Mouse (Mus musculus) forebrain, embryonic 12.5 days (tissue): ENCODE measurements at regions not wholly inside any gene's neighbourhood (a gene's known extent, or its start where the extent isn't known, plus 50 kb on each side); places are given as distances from the start of the nearest gene placed in this dataset.

Source experiments
- ATAC-seq: fragments of 200-750 bp; cut with Nextera tagmentation; 2 replicates; pipeline ENCODE4 v1.8.0; 2017; ENCODE audit warnings: moderate TSS enrichment; ENCODE audit not compliant: low FRiP score
- H3K27ac ChIP-seq: fragments of 300-500 bp; sonication (generic); 2 replicates; pipeline ENCODE4 v1.5.1; 2016; ENCODE audit warnings: mild to moderate bottlenecking
- H3K27me3 ChIP-seq: fragments of 300-500 bp; sonication (generic); 2 replicates; pipeline ENCODE4 v1.6.1; 2016; ENCODE audit warnings: mild to moderate bottlenecking
- H3K36me3 ChIP-seq: fragments of 300-500 bp; sonication (generic); replicated peaks from 2 replicates; pipeline ENCODE4 v1.6.1; 2016; ENCODE audit warnings: mild to moderate bottlenecking
- H3K4me1 ChIP-seq: fragments of 300-500 bp; sonication (generic); 2 replicates; pipeline ENCODE4 v1.6.1; 2016
- H3K4me2 ChIP-seq: fragments of 300-500 bp; sonication (generic); 2 replicates; pipeline ENCODE4 v1.6.1; 2016; ENCODE audit warnings: mild to moderate bottlenecking, moderate library complexity
- H3K4me3 ChIP-seq: fragments of 300-500 bp; sonication (generic); replicated peaks from 2 replicates; pipeline ENCODE4 v1.5.1; 2016; ENCODE audit warnings: mild to moderate bottlenecking
- H3K9ac ChIP-seq: fragments of 300-500 bp; sonication (generic); 2 replicates; pipeline ENCODE4 v1.6.1; 2016; ENCODE audit warnings: mild to moderate bottlenecking
- H3K9me3 ChIP-seq: fragments of 300-500 bp; sonication (generic); 2 replicates; pipeline ENCODE4 v1.6.1; 2016
- WGBS: fragments of 180-500 bp; shearing (Covaris S2); methylation state at CpG from one replicate; pipeline ENCODE4 v1.1.7; 2016; 5-methylcytosine and 5-hydroxymethylcytosine counted together

DNA sequence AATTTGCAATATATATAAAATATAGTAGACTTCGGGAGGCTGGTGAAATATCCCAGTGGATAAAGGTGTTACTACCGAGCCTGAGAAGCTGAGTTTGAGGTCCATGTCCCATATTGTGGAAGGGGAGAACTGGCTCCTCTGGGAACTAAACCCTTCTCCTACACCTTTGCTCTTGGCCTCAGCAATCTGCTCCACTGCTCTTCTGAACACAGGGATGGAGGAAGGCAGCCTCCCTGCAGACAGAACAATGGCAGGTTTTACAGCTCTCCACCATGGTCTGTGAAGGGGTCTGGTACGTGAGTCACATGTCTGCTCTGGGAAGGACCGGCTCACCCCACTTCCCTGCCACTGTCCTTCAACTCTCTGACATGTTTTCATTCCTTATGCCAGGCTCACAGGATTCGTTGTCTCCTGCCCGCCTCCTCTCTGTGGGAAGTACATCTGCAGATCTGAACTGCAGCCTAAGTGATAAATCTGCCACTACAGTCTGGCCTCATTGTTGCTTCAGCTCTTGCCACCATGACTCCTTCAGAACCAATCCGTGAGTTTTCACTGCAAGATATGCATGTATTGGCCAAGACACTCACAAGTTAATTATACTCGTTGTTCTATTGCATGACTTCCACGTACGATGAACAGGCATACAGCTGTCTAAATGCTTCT, 220.0 kb upstream of the Gm9767 start:
- Histone ChIP-seq H3K4me1 (no peaks in the 10 kb centered on the region), H3K9ac (no peak overlapping the region), H3K27ac (no peak overlapping the region), H3K27me3 (no peaks in the 10 kb centered on the region), H3K9me3 (no peaks in the 10 kb centered on the region), H3K4me2 (no peak overlapping the region), H3K4me3 (no peak overlapping the region), H3K36me3 (no peaks in the 10 kb centered on the region)
- 76% methylated on average over 10 of the region's 10 CpGs for WGBS
- ATAC-seq: no peak

DNA sequence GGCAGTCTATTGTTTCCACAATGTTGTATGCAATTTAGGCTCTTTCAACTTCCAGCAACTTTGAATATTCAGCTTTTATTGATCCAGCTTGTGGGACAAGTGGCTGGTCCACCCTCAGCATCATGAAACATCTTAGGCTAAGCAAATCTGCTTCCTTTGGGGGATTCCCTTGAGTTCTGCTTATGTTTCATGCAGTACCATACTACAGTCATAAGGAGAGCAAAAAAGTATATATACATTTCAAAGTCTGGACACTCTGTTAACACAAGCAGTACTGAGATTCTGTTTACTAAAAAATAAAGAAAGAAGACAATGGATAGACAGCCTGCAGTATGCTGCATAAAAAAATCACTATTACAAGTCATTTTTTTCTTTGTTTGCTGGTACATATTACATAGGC, 233.7 kb upstream of the Gm9767 start:
- no peaks in the 10 kb centered on the region for H3K4me1 ChIP-seq
- no peaks in the 10 kb centered on the region for H3K9me3 ChIP-seq
- no peaks in the 10 kb centered on the region for H3K36me3 ChIP-seq
- no peak overlapping the region for H3K4me2 ChIP-seq
- no peak overlapping the region for H3K4me3 ChIP-seq
- no peak overlapping the region for H3K27ac ChIP-seq
- H3K9ac ChIP-seq: no peak overlapping the region
- no peaks in the 10 kb centered on the region for H3K27me3 ChIP-seq
- no peak for ATAC-seq

DNA sequence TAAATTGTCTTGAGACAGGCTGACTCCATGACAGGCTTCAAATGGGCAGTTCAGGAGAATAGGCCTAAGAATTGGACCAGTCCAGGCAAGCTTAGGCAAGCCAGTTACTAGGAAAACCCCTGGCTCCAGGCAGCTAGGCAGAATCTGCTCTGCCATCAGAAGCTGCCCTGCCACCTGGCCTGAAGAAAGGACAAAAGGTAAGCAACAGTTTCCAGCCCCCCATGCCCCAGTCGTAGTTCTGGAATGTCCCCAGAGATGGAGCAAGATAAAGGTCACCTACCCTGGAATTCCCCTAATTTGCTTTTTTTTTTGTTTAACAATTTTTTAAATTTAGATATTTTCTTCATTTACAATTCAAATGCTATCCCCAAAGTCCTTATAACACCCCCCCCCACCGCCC, 248.8 kb upstream of the Gm9767 start:
- Histone ChIP-seq H3K4me2 (no peak overlapping the region), H3K4me1 (no peaks in the 10 kb centered on the region), H3K4me3 (no peak overlapping the region), H3K36me3 (no peaks in the 10 kb centered on the region), H3K27ac (no peak overlapping the region), H3K9me3 (no peaks in the 10 kb centered on the region), H3K27me3 (no peaks in the 10 kb centered on the region), H3K9ac (no peak overlapping the region)
- ATAC-seq: no peak
- 95% methylated on average over 2 of the region's 2 CpGs for WGBS

DNA sequence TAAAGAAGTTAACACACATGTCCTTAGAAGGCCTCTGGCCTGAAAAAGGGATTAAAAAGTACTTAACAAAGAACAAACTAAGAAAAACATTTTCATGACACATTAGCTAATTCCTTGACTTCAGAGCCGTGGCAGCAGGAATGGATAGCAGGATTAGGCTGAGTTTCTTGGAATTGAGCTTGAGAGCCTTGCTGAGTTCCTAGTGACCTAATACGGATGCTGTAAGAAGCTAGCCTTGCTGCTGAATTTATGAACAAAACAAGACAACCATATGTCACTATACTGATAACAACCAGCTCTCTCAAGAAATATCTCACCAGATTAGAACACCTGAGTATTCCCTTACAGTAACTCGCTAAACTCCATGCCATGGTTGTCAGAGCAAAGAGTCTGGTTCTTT, 268.2 kb upstream of the Smlr1 start:
- no peaks in the 10 kb centered on the region for H3K9me3 ChIP-seq
- no peak overlapping the region for H3K27ac ChIP-seq
- H3K4me1 ChIP-seq: no peaks in the 10 kb centered on the region
- H3K36me3 ChIP-seq: no peaks in the 10 kb centered on the region
- no peak overlapping the region for H3K4me3 ChIP-seq
- ATAC-seq: no peak
- H3K9ac ChIP-seq: no peak overlapping the region
- H3K4me2 ChIP-seq: no peak overlapping the region
- H3K27me3 ChIP-seq: no peaks in the 10 kb centered on the region
- 74% methylated on average over 3 of the region's 3 CpGs for WGBS

DNA sequence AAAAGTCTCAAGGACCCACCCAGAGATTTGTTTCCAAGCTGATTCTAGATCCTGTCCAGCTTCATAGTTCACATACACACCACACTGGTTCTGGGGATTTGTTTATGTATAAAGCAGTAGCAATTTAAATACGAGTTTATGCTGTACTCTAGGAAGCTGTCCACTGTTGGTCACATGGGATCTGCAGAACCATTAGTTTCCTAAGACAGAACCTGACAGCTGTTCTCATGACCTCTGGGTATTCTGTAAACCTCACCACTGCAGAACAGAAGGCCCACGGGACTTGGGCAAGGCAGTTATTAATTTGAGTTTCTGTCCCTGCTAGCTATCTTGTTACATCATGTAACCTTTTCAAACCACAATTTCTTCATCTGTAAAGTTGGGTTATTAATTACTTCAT, 265.4 kb upstream of the Smlr1 start:
- 85% methylated on average over 2 of the region's 2 CpGs for WGBS
- no peak overlapping the region for H3K4me2 ChIP-seq
- ATAC-seq: no peak
- no peaks in the 10 kb centered on the region for H3K27me3 ChIP-seq
- H3K9me3 ChIP-seq: no peaks in the 10 kb centered on the region
- H3K4me3 ChIP-seq: no peak overlapping the region
- H3K27ac ChIP-seq: no peak overlapping the region
- H3K36me3 ChIP-seq: no peaks in the 10 kb centered on the region
- no peak overlapping the region for H3K9ac ChIP-seq
- no peaks in the 10 kb centered on the region for H3K4me1 ChIP-seq

DNA sequence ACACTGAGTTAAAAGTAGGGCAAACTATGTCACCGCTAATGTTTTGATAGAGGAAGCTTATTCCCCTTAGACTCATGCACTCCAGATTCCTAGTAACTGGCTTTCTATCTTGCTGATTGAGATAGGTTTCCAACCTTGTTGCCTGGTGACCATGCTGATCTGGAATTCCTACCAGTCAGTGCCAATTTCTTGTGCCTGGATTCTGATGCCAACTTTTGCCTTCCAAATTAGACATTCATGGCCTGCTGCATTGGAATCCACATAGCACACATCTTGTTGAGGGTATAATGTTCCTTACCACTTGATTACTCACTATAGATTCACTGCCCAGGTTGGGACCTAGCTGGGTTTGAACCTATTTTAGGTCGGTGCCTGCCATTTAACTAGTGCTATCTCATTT, 262.8 kb upstream of the Smlr1 start:
- Histone ChIP-seq H3K9ac (no peak overlapping the region), H3K9me3 (no peaks in the 10 kb centered on the region), H3K4me3 (no peak overlapping the region), H3K27ac (no peak overlapping the region), H3K36me3 (no peaks in the 10 kb centered on the region), H3K27me3 (no peaks in the 10 kb centered on the region), H3K4me1 (no peaks in the 10 kb centered on the region), H3K4me2 (no peak overlapping the region)
- ATAC-seq: no peak
- WGBS: 100% methylated on average over 2 of the region's 2 CpGs

DNA sequence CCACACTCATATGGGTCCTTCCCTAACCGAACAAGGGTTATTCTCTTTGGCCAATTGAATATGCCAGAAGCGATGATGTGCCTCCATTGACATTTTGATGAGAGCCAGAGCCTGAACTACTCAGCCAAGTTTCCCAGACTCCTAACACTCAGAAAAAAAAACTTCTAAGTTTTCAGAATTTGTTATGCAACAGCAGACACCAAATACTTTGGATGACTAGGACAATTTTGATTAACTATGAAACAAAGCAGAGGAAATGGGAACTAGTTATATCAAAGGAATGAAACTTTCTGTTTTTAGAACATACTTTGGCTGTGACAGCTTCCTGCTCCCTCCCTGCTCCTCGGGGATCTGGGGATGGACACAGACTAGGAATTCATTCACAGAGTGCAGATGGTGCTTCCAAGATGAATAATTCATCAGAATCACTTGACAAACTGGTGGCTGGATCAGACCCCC, 254.3 kb upstream of the Smlr1 start:
- Histone ChIP-seq H3K9ac (no peak overlapping the region), H3K27me3 (no peaks in the 10 kb centered on the region), H3K4me3 (no peak overlapping the region), H3K9me3 (no peaks in the 10 kb centered on the region), H3K36me3 (no peaks in the 10 kb centered on the region), H3K4me2 (no peak overlapping the region), H3K27ac (no peak overlapping the region), H3K4me1 (no peaks in the 10 kb centered on the region)
- ATAC-seq: no peak
- 75% methylated on average over 3 of the region's 3 CpGs for WGBS

DNA sequence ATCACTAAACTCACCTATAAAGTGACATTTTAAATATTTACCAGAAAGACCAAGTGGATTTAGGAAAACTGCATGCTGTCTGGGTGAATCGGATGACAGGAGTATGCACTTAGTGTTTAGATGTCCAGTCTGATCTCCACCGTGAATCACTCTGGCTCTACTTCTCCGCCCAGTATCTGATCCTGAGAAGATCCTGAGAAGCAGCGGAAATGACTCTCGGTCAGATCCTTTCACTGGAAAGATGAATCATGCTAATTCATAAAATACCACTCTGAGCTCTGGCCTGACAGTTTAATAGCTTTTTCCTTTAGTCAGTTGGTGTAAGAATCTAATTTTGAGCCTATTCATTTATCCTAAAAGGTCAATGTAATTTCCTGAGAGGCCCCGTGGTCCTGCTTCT, 252.6 kb upstream of the Smlr1 start:
- H3K27ac ChIP-seq: no peak overlapping the region
- WGBS: 90% methylated on average over 6 of the region's 6 CpGs

DNA sequence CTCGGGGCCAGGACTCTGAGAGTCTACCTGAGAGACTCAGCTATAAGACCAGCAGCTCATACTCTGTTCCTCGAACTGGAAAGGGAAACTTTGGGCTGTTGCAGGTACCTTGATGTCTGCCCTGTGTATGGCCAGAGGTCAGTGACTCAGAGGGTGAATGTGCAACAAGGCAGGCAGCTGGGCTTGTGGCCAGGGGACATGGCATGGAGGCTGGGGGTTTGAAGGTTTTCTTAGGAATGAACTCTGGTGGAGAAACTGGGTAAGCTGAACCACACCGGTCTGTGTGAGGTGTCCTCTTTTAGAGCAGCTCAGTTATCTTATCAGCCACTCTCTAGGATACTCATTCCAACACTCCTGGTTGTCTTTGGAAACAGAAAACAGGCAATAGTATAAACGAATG, 251.9 kb upstream of the Smlr1 start:
- no peak overlapping the region for H3K4me3 ChIP-seq
- no peak for ATAC-seq
- H3K9me3 ChIP-seq: no peaks in the 10 kb centered on the region
- H3K36me3 ChIP-seq: no peaks in the 10 kb centered on the region
- WGBS: 87% methylated on average over 4 of the region's 4 CpGs
- H3K4me1 ChIP-seq: no peaks in the 10 kb centered on the region
- no peaks in the 10 kb centered on the region for H3K27me3 ChIP-seq
- H3K9ac ChIP-seq: no peak overlapping the region
- no peak overlapping the region for H3K27ac ChIP-seq
- no peak overlapping the region for H3K4me2 ChIP-seq

More for the DNA sequence above, 252.6 kb upstream of the Smlr1 start:
- no peak overlapping the region for H3K9ac ChIP-seq
- H3K36me3 ChIP-seq: no peaks in the 10 kb centered on the region
- H3K4me2 ChIP-seq: no peak overlapping the region
- no peaks in the 10 kb centered on the region for H3K4me1 ChIP-seq
- no peak for ATAC-seq
- H3K4me3 ChIP-seq: no peak overlapping the region
- H3K9me3 ChIP-seq: no peaks in the 10 kb centered on the region
- H3K27me3 ChIP-seq: no peaks in the 10 kb centered on the region

DNA sequence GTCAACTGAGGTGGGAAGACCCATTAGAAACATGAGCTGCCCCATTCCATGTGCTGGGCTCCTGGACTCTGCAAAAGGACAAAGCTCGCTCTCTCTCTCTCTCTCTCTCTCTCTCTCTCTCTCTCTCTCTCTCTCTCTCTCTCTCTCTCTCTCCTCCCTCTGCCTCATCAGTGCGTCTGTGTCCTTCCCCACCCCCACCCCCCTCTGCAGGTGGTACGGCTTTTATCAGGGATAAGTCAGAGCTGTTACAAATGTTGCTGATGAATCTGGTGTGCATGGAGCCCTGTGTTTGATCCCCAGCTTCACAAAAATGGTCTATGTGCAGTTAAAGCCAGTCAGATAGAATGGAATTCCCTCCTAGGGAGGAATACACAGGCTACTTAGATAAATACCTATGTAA, 247.8 kb upstream of the Smlr1 start:
- no peaks in the 10 kb centered on the region for H3K36me3 ChIP-seq
- H3K4me2 ChIP-seq: no peak overlapping the region
- H3K27ac ChIP-seq: no peak overlapping the region
- H3K9ac ChIP-seq: no peak overlapping the region
- H3K27me3 ChIP-seq: no peaks in the 10 kb centered on the region
- WGBS: 58% methylated on average over 3 of the region's 3 CpGs
- no peak overlapping the region for H3K4me3 ChIP-seq
- ATAC-seq: no peak
- no peaks in the 10 kb centered on the region for H3K4me1 ChIP-seq
- no peaks in the 10 kb centered on the region for H3K9me3 ChIP-seq

DNA sequence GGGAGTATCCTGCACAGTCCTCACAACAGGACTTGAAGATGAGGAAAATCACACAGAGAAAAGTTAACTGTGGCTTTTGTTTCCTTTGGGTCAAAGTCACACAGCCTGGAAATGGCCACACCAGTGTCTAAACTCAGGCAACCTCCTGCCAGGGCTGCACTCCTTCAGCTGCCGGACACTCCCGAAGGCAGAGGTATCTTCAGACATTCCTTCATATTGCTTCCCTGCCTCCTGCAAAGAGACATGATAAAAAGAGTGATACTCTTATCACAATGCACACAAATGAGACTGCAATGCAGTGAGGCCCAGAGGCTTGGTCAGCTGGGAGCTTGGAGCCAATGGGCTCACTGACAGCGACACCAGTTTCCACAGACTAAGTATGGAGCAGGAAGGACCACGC, 243.4 kb upstream of the Smlr1 start:
- ATAC-seq: no peak
- 88% methylated on average over 4 of the region's 4 CpGs for WGBS
- no peak overlapping the region for H3K27ac ChIP-seq
- H3K27me3 ChIP-seq: no peaks in the 10 kb centered on the region
- H3K4me2 ChIP-seq: no peak overlapping the region
- H3K9me3 ChIP-seq: no peaks in the 10 kb centered on the region
- H3K4me1 ChIP-seq: peaks cover 7% of the 10 kb centered on the region
- no peak overlapping the region for H3K4me3 ChIP-seq
- H3K9ac ChIP-seq: no peak overlapping the region
- H3K36me3 ChIP-seq: no peaks in the 10 kb centered on the region

DNA sequence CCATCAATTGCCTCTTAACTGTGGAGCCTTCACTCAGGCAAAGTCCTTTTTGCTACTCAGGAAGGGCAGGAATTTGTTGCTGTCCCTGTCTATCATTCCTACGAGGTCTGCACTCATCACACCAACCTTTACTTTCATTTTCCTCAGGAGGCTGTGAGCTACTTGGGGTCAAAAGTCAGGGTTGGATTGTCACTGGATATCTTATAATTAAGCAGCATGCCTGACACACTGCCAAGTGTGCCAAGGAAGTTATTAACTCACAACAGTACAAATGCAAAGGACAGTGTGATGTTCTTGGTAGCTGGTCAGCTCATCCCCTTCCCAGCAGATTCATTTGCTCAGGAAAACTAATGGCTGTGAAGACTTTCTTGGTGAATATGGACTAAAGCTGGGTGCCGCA, 241.7 kb upstream of the Smlr1 start:
- Histone ChIP-seq H3K4me2 (no peak overlapping the region), H3K27me3 (no peaks in the 10 kb centered on the region), H3K9ac (no peak overlapping the region), H3K4me1 (peaks cover 7% of the 10 kb centered on the region), H3K36me3 (no peaks in the 10 kb centered on the region), H3K4me3 (no peak overlapping the region), H3K27ac (no peak overlapping the region), H3K9me3 (no peaks in the 10 kb centered on the region)
- WGBS: 86% methylated on average over 2 of the region's 2 CpGs
- ATAC-seq: no peak

DNA sequence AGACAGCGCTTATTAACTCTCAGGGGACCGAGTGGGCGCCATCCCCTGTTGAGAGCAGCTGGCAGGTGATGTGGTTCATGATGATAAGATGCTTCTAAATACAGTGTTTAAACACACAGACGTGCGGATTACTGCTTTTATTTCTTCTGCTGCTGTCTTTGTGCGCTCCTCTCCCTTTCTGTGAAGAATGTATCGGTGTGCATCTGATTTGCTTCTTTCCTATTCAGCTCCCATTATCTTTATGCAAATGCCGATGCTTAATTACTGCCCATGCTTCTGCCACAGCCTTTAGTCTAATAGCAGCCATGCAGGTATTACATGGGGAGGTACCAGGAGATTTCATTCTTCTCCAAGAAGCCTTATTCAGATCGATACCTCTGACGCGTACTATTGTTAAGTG, 240.6 kb upstream of the Smlr1 start:
- Histone ChIP-seq H3K36me3 (no peaks in the 10 kb centered on the region), H3K9me3 (no peaks in the 10 kb centered on the region), H3K27me3 (no peaks in the 10 kb centered on the region), H3K27ac (no peak overlapping the region), H3K9ac (no peak overlapping the region), H3K4me2 (no peak overlapping the region), H3K4me1 (peaks cover 7% of the 10 kb centered on the region), H3K4me3 (no peak overlapping the region)
- WGBS: 58% methylated on average over 11 of the region's 11 CpGs
- peak; percentile 49; the same call in 1 of the 2 replicates for ATAC-seq
